Mouse (Mus musculus) intestine, embryonic 14.5 days (tissue): ENCODE data around the gene Sec11a. TPM values are rescaled to one million over a fixed set of nuclear protein-coding genes. Genes with fewer than 3 reads are reported as not detected.
"Not testable (repeated sequence)": the region's sequence is repeated elsewhere in the genome, so short reads cannot be mapped to it uniquely, and the experiment has no call there.

Experiments used
- ATAC-seq: fragments of 200-750 bp; cut with Nextera tagmentation; replicated peaks from 2 replicates; pipeline ENCODE4 v1.8.0; 2017; ENCODE audit warnings: low read depth, moderate number of reproducible peaks, moderate TSS enrichment, moderate library complexity; ENCODE audit not compliant: low FRiP score, low TSS enrichment
- DNase-seq: peaks from one replicate; pipeline ENCODE4 v3.0.0-alpha.2; 2018; ENCODE audit warnings: low spot score
- H3K27ac ChIP-seq: fragments of 300-500 bp; sonication (generic); 2 replicates; pipeline ENCODE4 v1.5.1; 2014; ENCODE audit warnings: low read depth, mild to moderate bottlenecking, control low read depth
- H3K27me3 ChIP-seq: fragments of 300-500 bp; sonication (generic); replicated peaks from 2 replicates; pipeline ENCODE4 v1.6.1; 2014; ENCODE audit warnings: low read length, control low read depth; ENCODE audit not compliant: control insufficient read depth, insufficient read depth
- H3K36me3 ChIP-seq: fragments of 300-500 bp; sonication (generic); 2 replicates; pipeline ENCODE4 v1.6.1; 2014; ENCODE audit warnings: low read length, control low read depth; ENCODE audit not compliant: control insufficient read depth, insufficient read depth
- H3K4me1 ChIP-seq: fragments of 300-500 bp; sonication (generic); replicated peaks from 2 replicates; pipeline ENCODE4 v1.6.1; 2014; ENCODE audit warnings: low read length, control low read depth, mixed read lengths; ENCODE audit not compliant: control insufficient read depth, insufficient read depth
- H3K4me2 ChIP-seq: fragments of 300-500 bp; sonication (generic); 2 replicates; pipeline ENCODE4 v1.6.1; 2014; ENCODE audit warnings: low read length
- H3K4me3 ChIP-seq: fragments of 300-500 bp; sonication (generic); 2 replicates; pipeline ENCODE4 v1.5.1; 2014; ENCODE audit warnings: low read depth, low read length, control low read depth, mixed read lengths
- H3K9ac ChIP-seq: fragments of 300-500 bp; sonication (generic); 2 replicates; pipeline ENCODE4 v1.6.1; 2014; ENCODE audit warnings: mild to moderate bottlenecking, low read length
- H3K9me3 ChIP-seq: fragments of 300-500 bp; sonication (generic); 2 replicates; pipeline ENCODE4 v1.6.1; 2016; ENCODE audit warnings: low read length, control low read depth; ENCODE audit not compliant: control insufficient read depth
- WGBS: fragments of 180-500 bp; shearing (Covaris S2); extraction: QIAGEN DNeasy Blood & Tissue Kit; methylation state at CpG from one replicate; pipeline ENCODE4 v1.1.7; 2014; 5-methylcytosine and 5-hydroxymethylcytosine counted together
- polyA plus RNA-seq: library from polyadenylated mRNA; unstranded; fragments of >200 nt; fragmentation: Nextera tagmentation; extraction: Ambion mirVana; gene quantifications from 2 replicates; pipeline ENCODE4 v1.2.1, GENCODE M21; 2014

The Sec11a gene
- polyA plus RNA-seq, 1 experiment from 2014 or later = 218 TPM

- Histone ChIP-seq H3K4me3 (no peak overlapping the region), H3K27me3 (no peaks in the 10 kb centered on the region), H3K27ac (no peak overlapping the region; the same call in 1 of the 2 replicates), H3K9me3 (no peaks in the 10 kb centered on the region), H3K4me2 (peak overlapping the region; percentile 71), H3K4me1 (peaks cover 25% of the 10 kb centered on the region), H3K9ac (0 out of 2 replicates have a peak overlapping the region, but pooled peaks have one; percentile 95), H3K36me3 (no peaks in the 10 kb centered on the region)
- WGBS = 90% methylated on average over 5 of the region's 5 CpGs
- ATAC-seq (no peak), DNase-seq (no peak)
Observed at GRCm38 (mm10) chr7:80991589-80991988, 44.0 kb upstream of the Sec11a start.

DNA sequence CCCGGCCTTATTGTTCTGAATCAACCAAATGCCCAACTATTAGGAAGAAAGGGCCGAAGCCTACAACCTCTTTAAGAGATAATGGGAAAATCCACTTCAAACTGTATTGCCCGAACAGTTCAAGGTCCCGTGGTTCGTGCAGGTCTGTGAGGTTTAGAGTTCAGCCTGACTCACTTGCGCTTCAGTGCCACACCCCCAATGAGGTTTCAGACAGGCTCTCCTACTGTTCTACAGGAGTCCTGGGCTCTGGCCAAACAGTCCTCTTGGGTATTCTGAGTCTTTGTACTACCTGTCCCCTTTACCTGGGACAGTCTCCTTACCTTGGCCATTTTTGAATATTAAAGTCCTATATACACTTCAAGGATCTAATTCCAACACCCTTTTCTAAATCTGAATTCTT, 42.7 kb upstream of the Sec11a start:
- no peak overlapping the region for H3K27ac ChIP-seq
- DNase-seq (no peak), ATAC-seq (no peak)
- no peaks in the 10 kb centered on the region for H3K27me3 ChIP-seq
- WGBS = 89% methylated on average over 6 of the region's 6 CpGs
- peaks cover 18% of the 10 kb centered on the region for H3K4me1 ChIP-seq
- H3K4me3 ChIP-seq = no peak overlapping the region
- H3K36me3 ChIP-seq = no peaks in the 10 kb centered on the region
- no peak overlapping the region for H3K4me2 ChIP-seq
- H3K9me3 ChIP-seq = no peaks in the 10 kb centered on the region
- H3K9ac ChIP-seq = no peak overlapping the region

- Histone ChIP-seq H3K27ac (no peak overlapping the region), H3K36me3 (no peaks in the 10 kb centered on the region), H3K4me3 (no peak overlapping the region), H3K4me1 (peaks cover 13% of the 10 kb centered on the region; the same call in 1 of the 2 replicates), H3K27me3 (no peaks in the 10 kb centered on the region), H3K9me3 (no peaks in the 10 kb centered on the region), H3K4me2 (no peak overlapping the region), H3K9ac (no peak overlapping the region)
- ATAC-seq = no peak
- WGBS = 58% methylated on average over 4 of the region's 4 CpGs
- no peak for DNase-seq
Observed at GRCm38 (mm10) chr7:80987805-80988625, 40.4 kb upstream of the Sec11a start.

GRCm38 (mm10) chr7:80986458-80987187, 39.0 kb upstream of the Sec11a start:
- Histone ChIP-seq H3K4me1 (peaks cover 8% of the 10 kb centered on the region; the same call in 1 of the 2 replicates), H3K4me3 (no peak overlapping the region), H3K27me3 (no peaks in the 10 kb centered on the region), H3K9ac (no peak overlapping the region), H3K36me3 (no peaks in the 10 kb centered on the region), H3K9me3 (no peaks in the 10 kb centered on the region), H3K27ac (0 out of 2 replicates have a peak overlapping the region, but pooled peaks have one; percentile 14), H3K4me2 (no peak overlapping the region)
- ATAC-seq (no peak), DNase-seq (no peak)
- WGBS = 27% methylated on average over 6 of the region's 6 CpGs

DNA sequence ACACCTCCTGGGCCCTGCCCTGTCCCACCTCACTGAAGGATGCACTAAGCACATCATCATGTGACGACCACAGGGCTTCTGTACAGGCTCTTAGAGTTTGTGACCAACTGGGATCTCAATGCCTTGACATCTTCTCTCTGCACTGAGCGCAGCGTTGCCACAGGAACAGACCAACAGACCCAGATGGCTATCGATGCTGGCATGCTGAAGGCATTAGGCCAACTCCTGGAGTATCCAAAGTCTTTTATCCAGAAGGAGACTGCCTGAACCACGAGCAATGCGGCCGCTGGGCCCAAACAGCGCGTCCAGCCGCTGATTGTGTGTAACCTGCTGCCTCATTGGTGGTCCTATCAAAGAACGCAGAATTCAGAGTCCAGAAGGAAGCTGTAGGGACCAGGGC, 33.0 kb upstream of the Sec11a start:
- H3K9me3 ChIP-seq = no peaks in the 10 kb centered on the region
- no peak for ATAC-seq
- 91% methylated on average over 11 of the region's 11 CpGs for WGBS

GRCm38 (mm10) chr7:80973638-80974015, 26.0 kb upstream of the Sec11a start:
- not testable (repeated sequence) for H3K9me3 ChIP-seq, H3K27ac ChIP-seq, H3K4me2 ChIP-seq, H3K27me3 ChIP-seq, H3K36me3 ChIP-seq, H3K4me3 ChIP-seq, DNase-seq, H3K9ac ChIP-seq, H3K4me1 ChIP-seq, ATAC-seq
- 47% methylated on average over 3 of the region's 3 CpGs for WGBS

More for the DNA sequence above, 33.0 kb upstream of the Sec11a start:
- Histone ChIP-seq H3K4me1 (no peaks in the 10 kb centered on the region), H3K36me3 (no peaks in the 10 kb centered on the region), H3K4me3 (no peak overlapping the region), H3K27me3 (no peaks in the 10 kb centered on the region), H3K4me2 (no peak overlapping the region), H3K9ac (no peak overlapping the region), H3K27ac (no peak overlapping the region)
- DNase-seq = no peak

DNA sequence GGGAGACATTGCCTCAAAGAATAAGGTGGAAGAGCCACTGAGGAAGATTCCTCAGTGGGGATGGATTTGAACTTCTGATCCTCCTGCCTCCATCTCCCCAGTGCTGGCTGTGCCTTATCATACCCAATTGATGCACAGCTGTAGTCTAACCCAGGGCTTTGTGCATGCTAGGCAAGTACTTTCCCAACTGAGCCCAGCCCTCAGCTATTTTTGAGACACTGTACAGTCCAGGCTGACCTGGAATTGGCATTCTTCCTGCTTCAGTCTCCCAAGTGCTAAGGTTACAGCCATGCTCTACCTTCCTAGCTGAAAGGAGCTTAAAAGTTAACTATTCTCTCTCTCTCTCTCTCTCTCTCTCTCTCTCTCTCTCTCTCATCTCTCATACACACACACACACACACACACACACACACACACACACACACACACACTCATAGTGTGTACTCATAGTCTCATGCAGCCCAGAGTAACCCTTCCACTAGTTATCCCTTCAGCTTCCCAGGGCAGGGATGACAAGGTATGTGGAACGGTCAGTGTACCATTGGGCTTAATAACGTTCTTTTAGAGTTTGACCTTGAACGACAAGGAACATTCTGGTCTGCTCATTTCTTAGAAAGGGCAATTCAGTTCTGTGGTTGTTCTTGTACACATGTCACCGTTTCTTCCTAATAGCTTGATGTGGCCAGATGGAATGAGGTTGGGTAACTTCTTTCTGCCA, 25.5 kb upstream of the Sec11a start:
- not testable (repeated sequence) for H3K36me3 ChIP-seq, DNase-seq, H3K4me3 ChIP-seq, ATAC-seq, H3K9ac ChIP-seq, H3K4me2 ChIP-seq, H3K27me3 ChIP-seq, H3K27ac ChIP-seq, H3K9me3 ChIP-seq, H3K4me1 ChIP-seq
- WGBS = 68% methylated on average over 4 of the region's 4 CpGs

DNA sequence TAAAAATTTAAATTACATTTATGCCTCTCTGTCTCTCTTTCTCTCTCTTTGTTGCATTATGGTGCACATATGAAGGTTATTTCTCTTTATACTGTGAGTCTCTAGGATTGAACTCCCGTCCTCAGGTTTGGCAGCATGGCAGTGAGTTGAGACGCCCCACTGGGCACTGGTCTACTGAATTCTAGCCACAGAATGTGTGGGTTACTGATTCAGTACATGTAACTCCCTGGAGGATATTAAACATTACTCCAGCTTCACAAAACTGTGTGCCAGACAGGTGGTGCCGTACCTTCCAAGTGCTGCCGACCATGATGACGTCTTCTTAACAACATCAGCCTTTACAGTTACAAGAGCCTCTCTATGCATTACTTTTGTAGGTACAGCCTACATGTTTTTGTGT, 24.5 kb upstream of the Sec11a start:
- Histone ChIP-seq H3K4me3 (no peak overlapping the region), H3K27me3 (no peaks in the 10 kb centered on the region), H3K27ac (no peak overlapping the region), H3K9ac (no peak overlapping the region), H3K4me2 (no peak overlapping the region), H3K9me3 (no peaks in the 10 kb centered on the region), H3K4me1 (no peaks in the 10 kb centered on the region), H3K36me3 (no peaks in the 10 kb centered on the region)
- ATAC-seq (no peak), DNase-seq (no peak)
- 89% methylated on average over 5 of the region's 5 CpGs for WGBS
